Mouse (Mus musculus): ENCODE results near the gene Col23a1.

- TF ChIP-seq POLR2A (IDR thresholded peaks at IDR 0.05; ENCODE audit: low read depth, low read length) (no peak), CTCF (conservative IDR thresholded peaks at IDR 0.05; ENCODE audit: insufficient read depth, insufficient read length, low read depth, low read length) (no peak)
Observed at GRCm38 (mm10) chr11:51591915-51592314, 302.2 kb downstream of the Col23a1 start.

All from kidney, adult 2 months (tissue).